Mouse (Mus musculus) erythroblast, embryonic 14.5 days (primary cell): Measurements from ENCODE around the gene Rnase11. TPM values are rescaled to one million over a fixed set of nuclear protein-coding genes. Genes with fewer than 3 reads are reported as not detected.

Source experiments
- H3K27me3 ChIP-seq: 2 replicates; pipeline ENCODE4 v1.6.1; 2012; ENCODE audit warnings: inconsistent platforms; ENCODE audit not compliant: control insufficient read depth
- H3K36me3 ChIP-seq: 2 replicates; pipeline ENCODE4 v1.6.1; 2012; ENCODE audit warnings: mild to moderate bottlenecking, inconsistent platforms; ENCODE audit not compliant: control insufficient read depth
- H3K4me1 ChIP-seq: 2 replicates; pipeline ENCODE4 v1.6.1; 2012; ENCODE audit warnings: inconsistent platforms; ENCODE audit not compliant: control insufficient read depth
- H3K4me3 ChIP-seq: replicated peaks from 2 replicates; pipeline ENCODE3; 2012; ENCODE audit warnings: moderate library complexity, mild to moderate bottlenecking, inconsistent platforms
- H3K9me3 ChIP-seq: 2 replicates; pipeline ENCODE4 v1.6.1; 2012; ENCODE audit warnings: low read length, inconsistent platforms, mixed read lengths; ENCODE audit not compliant: control insufficient read depth
- GATA1 ChIP-seq: IDR thresholded peaks from 2 replicates; pipeline ENCODE4 v1.6.1; 2012; ENCODE audit warnings: low read length, inconsistent platforms, mixed read lengths
- TAL1 ChIP-seq: IDR thresholded peaks from 3 replicates; pipeline ENCODE4 v1.6.1; 2012; ENCODE audit warnings: low read length, inconsistent platforms, mixed read lengths
- polyA plus RNA-seq: library from polyadenylated mRNA; stranded (reverse); fragments of >175 nt; gene quantifications from 2 replicates; pipeline ENCODE4 v1.2.3, GENCODE M21; 2012

Gene Rnase11
- polyA plus RNA-seq, 1 experiment = not detected

GRCm38 (mm10) chr14:51083805-51084204, 33.8 kb upstream of the Rnase11 start:
- Histone ChIP-seq H3K4me3 (peak overlapping the region; percentile 60), H3K4me1 (peaks cover 61% of the 10 kb centered on the region), H3K9me3 (no peaks in the 10 kb centered on the region), H3K27me3 (peaks cover 42% of the 10 kb centered on the region), H3K36me3 (no peaks in the 10 kb centered on the region)
- TF ChIP-seq GATA1 = no peak
- no peak for TF ChIP-seq TAL1

GRCm38 (mm10) chr14:51082599-51083581, 32.9 kb upstream of the Rnase11 start:
- peak overlapping the region; percentile 60 for H3K4me3 ChIP-seq
- no peaks in the 10 kb centered on the region for H3K9me3 ChIP-seq
- TF ChIP-seq TAL1 (no peak), GATA1 (no peak)
- H3K4me1 ChIP-seq = peaks cover 52% of the 10 kb centered on the region
- H3K36me3 ChIP-seq = no peaks in the 10 kb centered on the region
- H3K27me3 ChIP-seq = peaks cover 45% of the 10 kb centered on the region

GRCm38 (mm10) chr14:51081035-51081434, 31.1 kb upstream of the Rnase11 start:
- peaks cover 37% of the 10 kb centered on the region for H3K4me1 ChIP-seq
- H3K27me3 ChIP-seq = peaks cover 45% of the 10 kb centered on the region
- no peak for TF ChIP-seq GATA1
- TF ChIP-seq TAL1 = no peak
- H3K36me3 ChIP-seq = no peaks in the 10 kb centered on the region
- no peaks in the 10 kb centered on the region for H3K9me3 ChIP-seq
- H3K4me3 ChIP-seq = no peak overlapping the region

GRCm38 (mm10) chr14:51079180-51079579, 29.2 kb upstream of the Rnase11 start:
- H3K4me3 ChIP-seq = no peak overlapping the region
- peaks cover 18% of the 10 kb centered on the region for H3K4me1 ChIP-seq

GRCm38 (mm10) chr14:51074335-51074734, 24.4 kb upstream of the Rnase11 start, which contains the start of gene Olfr750:
TSS of gene Olfr750 (minus strand) at chr14:51074435.
- no peak for TF ChIP-seq TAL1
- TF ChIP-seq GATA1 = no peak
- no peaks in the 10 kb centered on the region for H3K9me3 ChIP-seq
- H3K27me3 ChIP-seq = peaks cover 7% of the 10 kb centered on the region
- H3K36me3 ChIP-seq = no peaks in the 10 kb centered on the region
- no peaks in the 10 kb centered on the region for H3K4me1 ChIP-seq
- no peak within 1 kb of the TSS for H3K4me3 ChIP-seq

More at GRCm38 (mm10) chr14:51079180-51079579, 29.2 kb upstream of the Rnase11 start:
- Histone ChIP-seq H3K9me3 (no peaks in the 10 kb centered on the region), H3K36me3 (no peaks in the 10 kb centered on the region), H3K27me3 (peaks cover 47% of the 10 kb centered on the region)
- TF ChIP-seq GATA1 = no peak
- no peak for TF ChIP-seq TAL1

GRCm38 (mm10) chr14:51069617-51070016, 19.7 kb upstream of the Rnase11 start:
- no peaks in the 10 kb centered on the region for H3K36me3 ChIP-seq
- no peaks in the 10 kb centered on the region for H3K27me3 ChIP-seq
- H3K9me3 ChIP-seq = no peaks in the 10 kb centered on the region
- H3K4me3 ChIP-seq = no peak overlapping the region
- peaks cover 11% of the 10 kb centered on the region for H3K4me1 ChIP-seq
- TF ChIP-seq TAL1 (no peak), GATA1 (no peak)

GRCm38 (mm10) chr14:51068956-51069355, 19.0 kb upstream of the Rnase11 start:
- no peaks in the 10 kb centered on the region for H3K36me3 ChIP-seq
- H3K4me3 ChIP-seq = no peak overlapping the region
- H3K27me3 ChIP-seq = no peaks in the 10 kb centered on the region
- TF ChIP-seq TAL1 = no peak
- H3K9me3 ChIP-seq = no peaks in the 10 kb centered on the region
- H3K4me1 ChIP-seq = peaks cover 17% of the 10 kb centered on the region

- no peaks in the 10 kb centered on the region for H3K36me3 ChIP-seq
- no peaks in the 10 kb centered on the region for H3K9me3 ChIP-seq
- TF ChIP-seq GATA1 (no peak), TAL1 (no peak)
- H3K27me3 ChIP-seq = no peaks in the 10 kb centered on the region
- H3K4me3 ChIP-seq = no peak overlapping the region
- H3K4me1 ChIP-seq = peaks cover 21% of the 10 kb centered on the region
Measured at GRCm38 (mm10) chr14:51060761-51061160, 10.8 kb upstream of the Rnase11 start.

GRCm38 (mm10) chr14:51057401-51057831, 7.5 kb upstream of the Rnase11 start, which contains the start of gene Rnase12:
TSS of gene Rnase12 (minus strand) at chr14:51057661.
- TF ChIP-seq GATA1 (no peak), TAL1 (no peak)
- H3K4me1 ChIP-seq = peaks cover 6% of the 10 kb centered on the region
- no peaks in the 10 kb centered on the region for H3K36me3 ChIP-seq

More at GRCm38 (mm10) chr14:51057401-51057831, 7.5 kb upstream of the Rnase11 start, which contains the start of gene Rnase12:
- Histone ChIP-seq H3K9me3 (no peaks in the 10 kb centered on the region), H3K4me3 (no peak within 1 kb of the TSS), H3K27me3 (no peaks in the 10 kb centered on the region)
